Mouse (Mus musculus) ES-E14 (cell line): ENCODE measurements around the gene Tbxa2r.

Experiments
- CHD2 ChIP-seq: IDR thresholded peaks from 2 replicates; pipeline ENCODE4 v1.6.1; 2014; ENCODE audit warnings: mild to moderate bottlenecking, low read depth, low read length, inconsistent platforms
- HCFC1 ChIP-seq: IDR thresholded peaks from 2 replicates; pipeline ENCODE4 v1.6.1; 2012; ENCODE audit warnings: low read length, inconsistent platforms, borderline replicate concordance; ENCODE audit not compliant: insufficient read depth
- MAFK ChIP-seq: IDR thresholded peaks from 2 replicates; pipeline ENCODE4 v1.6.1; 2014; ENCODE audit warnings: mild to moderate bottlenecking, low read depth, low read length, inconsistent platforms; ENCODE audit not compliant: insufficient read depth
- ZC3H11A ChIP-seq: IDR thresholded peaks from 2 replicates; pipeline ENCODE4 v1.6.1; 2012; ENCODE audit warnings: low read depth, mild to moderate bottlenecking, inconsistent platforms, low read length, borderline replicate concordance
- ZNF384 ChIP-seq: IDR thresholded peaks from 2 replicates; pipeline ENCODE4 v1.6.1; 2012; ENCODE audit warnings: low read depth, low read length, inconsistent platforms

DNA sequence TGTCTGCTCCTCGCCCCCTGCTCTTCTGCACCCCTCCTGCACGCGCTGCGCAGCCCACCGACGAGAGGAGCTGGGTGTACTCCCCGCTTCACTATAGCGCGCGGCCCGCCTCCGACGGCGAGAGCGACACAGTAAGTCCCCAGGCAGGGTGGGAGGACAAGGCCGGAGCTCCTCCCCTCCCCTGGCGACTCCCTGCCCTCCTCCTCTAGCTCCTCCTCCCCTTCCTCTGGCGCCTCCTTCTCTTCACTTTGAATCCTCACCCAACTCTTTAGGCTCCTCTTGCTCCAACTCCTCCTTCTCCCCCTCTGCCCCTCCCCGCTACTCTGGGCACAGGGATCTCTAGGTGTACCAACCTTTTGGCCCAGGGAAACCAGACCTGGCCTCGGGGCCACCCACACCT is 11.3 kb upstream of the Tbxa2r start:
- no peak for TF ChIP-seq ZNF384
- TF ChIP-seq HCFC1, result no peak
- TF ChIP-seq MAFK, result no peak
- TF ChIP-seq ZC3H11A, result no peak
- TF ChIP-seq CHD2, result no peak
